Mouse (Mus musculus) forebrain, embryonic 13.5 days (tissue): ENCODE data around the gene Cenpm. TPM values are rescaled to one million over a fixed set of nuclear protein-coding genes. Genes with fewer than 3 reads are reported as not detected.
A peak's percentile ranks its signal among the peaks of the same experiment; 100 is the strongest.

Source experiments
- ATAC-seq: fragments of 200-750 bp; cut with Nextera tagmentation; 2 replicates; pipeline ENCODE4 v1.8.0; 2017
- H3K27ac ChIP-seq: fragments of 300-500 bp; sonication (generic); 2 replicates; pipeline ENCODE4 v1.5.1; 2015; ENCODE audit warnings: inconsistent platforms, mild to moderate bottlenecking, moderate library complexity
- H3K27me3 ChIP-seq: fragments of 300-500 bp; sonication (generic); 2 replicates; pipeline ENCODE4 v1.6.1; 2015; ENCODE audit warnings: mild to moderate bottlenecking, inconsistent platforms
- H3K36me3 ChIP-seq: fragments of 300-500 bp; sonication (generic); 2 replicates; pipeline ENCODE4 v1.6.1; 2015; ENCODE audit warnings: mild to moderate bottlenecking, inconsistent platforms; ENCODE audit not compliant: poor library complexity, severe bottlenecking
- H3K4me1 ChIP-seq: fragments of 300-500 bp; sonication (generic); 2 replicates; pipeline ENCODE4 v1.6.1; 2015; ENCODE audit warnings: inconsistent platforms
- H3K4me2 ChIP-seq: fragments of 300-500 bp; sonication (generic); 2 replicates; pipeline ENCODE4 v1.6.1; 2015; ENCODE audit warnings: inconsistent platforms, mild to moderate bottlenecking, moderate library complexity
- H3K4me3 ChIP-seq: fragments of 300-500 bp; sonication (generic); 2 replicates; pipeline ENCODE4 v1.5.1; 2015; ENCODE audit warnings: mild to moderate bottlenecking, inconsistent platforms
- H3K9ac ChIP-seq: fragments of 300-500 bp; sonication (generic); 2 replicates; pipeline ENCODE4 v1.6.1; 2015; ENCODE audit warnings: mild to moderate bottlenecking, inconsistent platforms
- H3K9me3 ChIP-seq: fragments of 300-500 bp; sonication (generic); replicated peaks from 2 replicates; pipeline ENCODE4 v1.6.1; 2016; ENCODE audit warnings: inconsistent platforms
- WGBS: fragments of 180-500 bp; shearing (Covaris S2); methylation state at CpG from one replicate; pipeline ENCODE4 v1.1.7; 2015; 5-methylcytosine and 5-hydroxymethylcytosine counted together
- polyA plus RNA-seq: library from polyadenylated mRNA; unstranded; fragments of >200 nt; fragmentation: Nextera tagmentation; extraction: Ambion mirVana; gene quantifications from 2 replicates; pipeline ENCODE4 v1.2.1, GENCODE M21; 2015

Cenpm gene
- polyA plus RNA-seq, 1 experiment from 2014 or later = 71.5 TPM

DNA sequence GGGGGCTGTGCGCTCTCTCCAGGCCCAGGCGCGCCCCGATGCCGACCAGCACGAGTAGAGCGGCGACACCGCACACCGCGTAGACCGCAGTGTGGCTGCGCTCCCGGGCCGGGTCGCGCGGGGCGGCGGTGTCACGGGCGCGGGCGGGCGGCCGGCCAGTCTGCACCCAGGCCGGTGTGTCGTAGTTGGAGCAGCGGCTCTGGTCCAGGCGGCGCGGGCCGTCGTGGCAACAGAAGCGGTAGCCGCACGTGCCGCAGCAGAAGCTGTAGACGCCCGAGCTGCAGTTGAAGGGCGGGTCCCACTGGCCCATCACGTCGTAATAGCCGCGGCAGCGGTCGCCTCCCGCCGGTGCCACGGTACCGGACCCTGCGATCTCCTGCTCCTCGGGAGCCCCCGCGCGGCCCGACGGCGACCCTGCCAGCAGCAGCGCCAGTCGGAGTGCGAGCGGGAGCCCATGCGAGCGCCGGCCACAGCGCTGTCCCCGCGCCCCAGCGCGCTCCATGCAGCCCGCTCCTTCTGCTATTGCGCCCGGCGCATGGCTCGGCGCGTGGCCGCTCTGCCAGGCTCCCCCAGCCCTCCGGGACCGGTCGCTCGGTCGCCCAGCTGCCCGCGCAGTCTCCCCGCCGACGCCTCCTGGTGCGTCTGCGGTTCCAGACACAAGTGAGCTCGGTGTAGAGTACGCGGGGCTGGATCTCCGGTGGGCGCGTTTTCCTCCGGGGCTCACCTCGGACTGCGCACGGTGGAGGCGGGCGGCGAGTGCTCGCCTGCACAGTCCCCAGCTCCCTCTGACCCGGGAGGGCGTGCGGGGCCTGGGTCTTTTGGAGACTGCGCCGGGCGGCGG is 32.4 kb downstream of the Cenpm start:
- peak overlapping the region; percentile 55 for H3K9ac ChIP-seq
- H3K9me3 ChIP-seq = no peaks in the 10 kb centered on the region
- peaks cover under 1% of the 10 kb centered on the region; the same call in 1 of the 2 replicates for H3K36me3 ChIP-seq
- peaks cover 95% of the 10 kb centered on the region for H3K27me3 ChIP-seq
- H3K27ac ChIP-seq = no peak overlapping the region
- WGBS = under 1% methylated on average over 108 of the region's 112 CpGs
- peaks cover 43% of the 10 kb centered on the region for H3K4me1 ChIP-seq
- H3K4me3 ChIP-seq = peak overlapping the region; percentile 44
- ATAC-seq = peak; percentile 44
- peak overlapping the region; percentile 70 for H3K4me2 ChIP-seq

DNA sequence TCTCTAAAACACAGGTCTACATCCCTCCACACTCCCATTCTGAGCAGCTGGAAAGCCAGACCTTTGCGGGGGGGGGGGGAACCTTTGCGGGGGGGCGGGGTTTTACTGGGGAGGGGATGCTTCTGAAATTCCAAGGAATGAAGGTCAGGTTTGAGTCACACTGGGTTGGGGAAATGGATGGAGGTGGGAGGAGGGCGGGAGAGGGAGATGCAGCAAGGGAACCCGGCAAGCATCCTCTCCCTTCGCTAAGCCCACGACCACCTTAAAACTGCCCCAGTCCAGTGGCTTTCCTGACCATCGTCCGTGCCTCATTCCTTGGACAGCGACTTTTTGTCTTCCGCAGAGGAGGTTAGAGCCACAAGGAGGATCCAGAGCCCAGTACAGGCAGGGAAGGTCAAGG is 33.3 kb downstream of the Cenpm start:
- Histone ChIP-seq H3K27ac (no peak overlapping the region), H3K9ac (no peak overlapping the region), H3K4me3 (peak overlapping the region; percentile 44), H3K27me3 (peaks cover 96% of the 10 kb centered on the region), H3K36me3 (peaks cover 7% of the 10 kb centered on the region), H3K4me1 (peaks cover 43% of the 10 kb centered on the region), H3K9me3 (no peaks in the 10 kb centered on the region), H3K4me2 (peak overlapping the region; percentile 70)
- WGBS = 3% methylated on average over 11 of the region's 11 CpGs
- ATAC-seq = no peak

DNA sequence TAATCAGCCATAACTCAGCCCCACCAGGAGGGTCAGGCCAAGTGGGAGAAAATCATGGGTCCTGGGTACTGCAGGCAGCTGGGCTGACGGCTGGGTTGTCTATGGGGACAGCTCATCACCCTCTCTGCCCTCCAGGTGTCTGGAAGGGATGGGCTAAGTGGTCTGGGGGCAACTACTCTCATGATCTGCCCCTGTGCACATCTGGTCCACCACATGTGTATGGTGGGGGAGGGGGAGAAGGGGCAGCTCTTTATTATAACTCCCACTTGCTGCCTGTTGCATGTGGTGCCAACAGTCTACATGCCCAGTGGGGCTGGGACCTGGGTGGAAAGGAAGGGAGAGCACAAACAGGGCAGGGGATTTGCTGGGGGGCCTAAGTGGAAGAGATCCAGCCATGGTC is 33.7 kb downstream of the Cenpm start:
- no peak overlapping the region for H3K27ac ChIP-seq

DNA sequence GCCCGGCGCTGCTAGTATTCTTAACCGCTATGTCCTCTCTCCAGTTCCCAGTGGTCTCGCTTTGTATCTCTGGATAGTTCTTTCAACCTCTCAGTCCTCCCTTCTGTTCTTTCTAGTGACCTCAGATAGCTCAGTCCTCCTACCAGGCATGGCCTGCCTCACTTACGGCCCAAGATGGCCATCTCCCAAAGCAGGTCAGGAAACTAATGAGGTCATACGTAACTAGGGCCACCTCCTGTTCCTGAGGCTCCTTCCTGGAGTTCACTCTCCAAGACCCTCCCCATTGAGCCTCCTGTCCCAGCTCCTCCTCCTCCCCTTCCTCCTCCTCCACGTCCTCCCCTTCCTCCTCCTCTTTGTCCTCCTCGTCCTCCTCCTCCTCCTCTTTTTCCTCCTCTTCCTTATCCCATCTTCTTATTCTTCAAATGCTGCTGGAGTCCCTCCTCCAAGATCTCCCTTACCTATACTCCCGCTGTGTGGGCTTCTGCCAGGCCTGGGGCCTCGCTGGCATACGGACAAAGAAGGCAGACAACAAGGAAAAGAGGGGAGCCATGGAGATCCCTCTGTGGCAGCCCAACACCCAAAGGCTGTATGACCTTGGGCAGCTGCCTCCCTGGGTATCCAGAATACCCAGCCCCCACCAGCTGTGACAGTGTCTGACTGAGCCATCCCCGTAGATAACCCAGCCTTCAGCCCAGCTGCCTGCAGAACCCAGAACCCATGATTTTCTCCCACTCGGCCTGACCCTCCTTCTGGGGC is 35.1 kb downstream of the Cenpm start:
- Histone ChIP-seq H3K9me3 (no peaks in the 10 kb centered on the region), H3K4me1 (peaks cover 40% of the 10 kb centered on the region), H3K36me3 (peaks cover 25% of the 10 kb centered on the region), H3K9ac (no peak overlapping the region), H3K4me3 (no peak overlapping the region), H3K4me2 (no peak overlapping the region), H3K27me3 (peaks cover 93% of the 10 kb centered on the region), H3K27ac (no peak overlapping the region)
- no peak for ATAC-seq
- WGBS = 78% methylated on average over 13 of the region's 13 CpGs

More for the DNA sequence above, 33.7 kb downstream of the Cenpm start:
- H3K4me3 ChIP-seq = no peak overlapping the region
- peaks cover 96% of the 10 kb centered on the region for H3K27me3 ChIP-seq
- H3K9ac ChIP-seq = no peak overlapping the region
- H3K9me3 ChIP-seq = no peaks in the 10 kb centered on the region
- peaks cover 11% of the 10 kb centered on the region for H3K36me3 ChIP-seq
- ATAC-seq = no peak
- peaks cover 43% of the 10 kb centered on the region for H3K4me1 ChIP-seq
- H3K4me2 ChIP-seq = no peak overlapping the region
- 53% methylated on average over 1 of the region's 1 CpGs for WGBS

DNA sequence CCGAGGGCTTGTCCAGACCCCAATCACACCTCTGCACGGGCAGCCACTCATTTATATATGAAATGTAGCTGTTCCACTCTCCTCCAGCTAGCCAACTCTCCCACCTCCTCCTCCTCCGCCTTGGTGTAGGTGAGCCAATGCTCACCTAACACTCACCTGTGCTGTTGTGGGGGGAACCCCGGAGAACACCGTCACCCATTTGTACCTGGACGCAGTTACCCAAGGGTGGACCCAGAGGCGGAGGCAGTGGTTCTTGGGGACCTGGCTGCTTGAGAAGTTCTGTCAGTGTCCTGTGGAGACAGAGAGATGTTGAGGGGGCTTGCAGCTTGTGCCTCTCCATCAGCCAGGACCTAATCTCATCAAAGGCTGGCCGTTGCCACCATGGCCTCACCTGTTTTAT is 36.2 kb downstream of the Cenpm start:
- Histone ChIP-seq H3K9me3 (no peaks in the 10 kb centered on the region), H3K36me3 (peaks cover 36% of the 10 kb centered on the region), H3K4me2 (no peak overlapping the region), H3K4me1 (peaks cover 50% of the 10 kb centered on the region), H3K27ac (no peak overlapping the region), H3K27me3 (peaks cover 85% of the 10 kb centered on the region), H3K9ac (no peak overlapping the region), H3K4me3 (no peak overlapping the region)
- 87% methylated on average over 8 of the region's 8 CpGs for WGBS
- no peak for ATAC-seq

DNA sequence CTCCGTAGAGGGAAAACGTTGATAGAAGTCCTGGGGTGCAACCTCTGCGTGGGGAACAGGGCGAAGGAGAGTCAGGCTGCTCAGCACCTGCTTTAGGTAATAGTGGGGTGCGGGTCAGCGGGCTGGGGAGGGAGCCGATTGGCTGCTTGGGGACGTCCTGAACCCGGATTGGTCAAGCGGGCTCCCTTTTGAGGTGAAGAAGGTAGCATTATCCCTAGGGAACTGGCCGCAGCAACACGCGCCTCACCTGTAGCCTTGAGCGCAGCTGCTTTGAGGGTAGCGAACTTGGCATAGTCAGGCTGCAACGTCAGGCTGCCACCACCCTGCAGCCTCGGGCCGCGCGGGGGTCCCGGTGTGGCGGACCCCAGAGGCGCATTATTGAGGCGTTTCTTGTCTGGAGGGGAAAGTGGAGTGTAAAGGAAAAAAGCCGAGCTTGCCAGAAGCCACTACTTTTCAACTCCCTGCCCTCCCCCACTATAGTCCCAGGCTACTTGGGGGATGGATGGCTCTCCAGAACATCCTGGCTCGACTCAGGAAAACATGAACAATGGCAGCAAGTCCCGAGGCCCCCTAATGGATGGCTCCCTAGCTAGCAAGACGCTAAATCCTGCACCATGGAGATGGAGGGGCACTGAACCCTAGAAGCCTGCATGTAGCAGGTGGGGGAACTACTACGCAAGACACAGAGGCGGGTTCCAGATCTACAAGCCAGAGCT is 36.9 kb downstream of the Cenpm start:
- Histone ChIP-seq H3K27me3 (peaks cover 78% of the 10 kb centered on the region), H3K36me3 (peaks cover 42% of the 10 kb centered on the region), H3K4me2 (peak overlapping the region; percentile 22; the same call in 1 of the 2 replicates), H3K9me3 (no peaks in the 10 kb centered on the region), H3K9ac (no peak overlapping the region; the same call in 1 of the 2 replicates), H3K4me1 (peaks cover 45% of the 10 kb centered on the region), H3K4me3 (peak overlapping the region; percentile 9; the same call in 1 of the 2 replicates), H3K27ac (no peak overlapping the region)
- ATAC-seq = no peak
- 15% methylated on average over 30 of the region's 30 CpGs for whole genome bisulfite sequencing

DNA sequence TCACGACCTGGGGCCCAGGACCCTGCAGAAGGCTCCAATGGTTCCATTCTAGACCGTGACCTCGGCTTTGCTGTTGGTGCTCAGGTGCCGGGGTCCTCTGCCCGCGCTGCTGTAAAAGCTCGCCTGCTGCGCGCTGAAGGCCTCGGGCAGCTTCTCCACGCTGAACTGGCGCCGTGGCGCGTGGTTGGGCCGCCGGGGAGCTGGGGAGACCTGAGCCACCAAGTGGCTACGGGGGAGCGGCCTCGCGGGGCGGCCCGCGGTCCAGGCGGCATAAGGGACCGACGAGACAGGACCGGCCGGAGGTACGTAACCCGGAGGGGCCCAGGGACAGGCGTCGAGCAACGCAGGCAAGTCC is 37.5 kb downstream of the Cenpm start:
- H3K4me3 ChIP-seq = peak overlapping the region; percentile 9; the same call in 1 of the 2 replicates
- no peak for ATAC-seq
- H3K9ac ChIP-seq = no peak overlapping the region; the same call in 1 of the 2 replicates
- no peaks in the 10 kb centered on the region for H3K9me3 ChIP-seq
- H3K4me1 ChIP-seq = peaks cover 40% of the 10 kb centered on the region
- no peak overlapping the region for H3K27ac ChIP-seq
- peaks cover 72% of the 10 kb centered on the region for H3K27me3 ChIP-seq
- peaks cover 48% of the 10 kb centered on the region for H3K36me3 ChIP-seq
- 11% methylated on average over 34 of the region's 34 CpGs for WGBS
- H3K4me2 ChIP-seq = peak overlapping the region; percentile 22; the same call in 1 of the 2 replicates

DNA sequence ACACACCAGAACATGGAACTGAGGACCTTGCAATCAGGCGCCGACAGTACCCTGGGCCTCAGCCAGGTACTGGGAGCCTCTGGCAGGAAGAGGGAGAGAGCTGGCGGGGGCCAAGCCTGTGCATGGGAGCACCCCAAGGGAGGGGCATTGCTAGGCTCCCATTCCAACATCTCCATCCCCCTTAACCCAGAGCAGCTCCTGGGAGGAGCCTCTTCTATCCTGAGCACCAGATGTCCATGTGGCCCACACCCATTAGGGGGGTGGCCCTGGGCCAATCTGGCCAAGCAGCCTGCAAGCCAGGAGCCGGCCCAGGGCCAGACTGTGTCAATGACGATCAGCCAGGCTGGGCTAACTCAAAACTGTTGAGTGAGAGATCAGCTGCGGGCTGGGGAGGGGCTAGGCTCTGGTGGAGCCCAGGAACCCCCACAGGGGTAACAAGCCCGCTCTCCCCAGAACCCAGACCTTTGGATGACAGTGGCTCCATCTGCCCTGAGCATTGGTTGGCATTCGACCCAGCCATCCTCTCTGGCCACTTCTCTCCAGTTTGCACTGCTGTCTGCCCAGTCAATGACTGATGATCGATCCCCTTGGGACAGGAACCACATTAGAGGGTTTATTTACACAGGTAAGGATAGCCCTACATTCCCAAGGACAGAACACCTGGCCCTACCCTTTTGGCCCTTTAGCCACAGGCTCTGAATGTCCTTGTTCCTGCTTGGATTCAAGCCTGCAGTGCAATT is 38.0 kb downstream of the Cenpm start:
- WGBS = 54% methylated on average over 9 of the region's 9 CpGs
- no peak overlapping the region for H3K4me3 ChIP-seq
- no peak overlapping the region for H3K9ac ChIP-seq
- H3K4me1 ChIP-seq = peaks cover 34% of the 10 kb centered on the region
- H3K4me2 ChIP-seq = no peak overlapping the region
- H3K27ac ChIP-seq = no peak overlapping the region
- peak; percentile 81 for ATAC-seq
- H3K9me3 ChIP-seq = no peaks in the 10 kb centered on the region
- H3K36me3 ChIP-seq = peaks cover 53% of the 10 kb centered on the region
- peaks cover 67% of the 10 kb centered on the region for H3K27me3 ChIP-seq

DNA sequence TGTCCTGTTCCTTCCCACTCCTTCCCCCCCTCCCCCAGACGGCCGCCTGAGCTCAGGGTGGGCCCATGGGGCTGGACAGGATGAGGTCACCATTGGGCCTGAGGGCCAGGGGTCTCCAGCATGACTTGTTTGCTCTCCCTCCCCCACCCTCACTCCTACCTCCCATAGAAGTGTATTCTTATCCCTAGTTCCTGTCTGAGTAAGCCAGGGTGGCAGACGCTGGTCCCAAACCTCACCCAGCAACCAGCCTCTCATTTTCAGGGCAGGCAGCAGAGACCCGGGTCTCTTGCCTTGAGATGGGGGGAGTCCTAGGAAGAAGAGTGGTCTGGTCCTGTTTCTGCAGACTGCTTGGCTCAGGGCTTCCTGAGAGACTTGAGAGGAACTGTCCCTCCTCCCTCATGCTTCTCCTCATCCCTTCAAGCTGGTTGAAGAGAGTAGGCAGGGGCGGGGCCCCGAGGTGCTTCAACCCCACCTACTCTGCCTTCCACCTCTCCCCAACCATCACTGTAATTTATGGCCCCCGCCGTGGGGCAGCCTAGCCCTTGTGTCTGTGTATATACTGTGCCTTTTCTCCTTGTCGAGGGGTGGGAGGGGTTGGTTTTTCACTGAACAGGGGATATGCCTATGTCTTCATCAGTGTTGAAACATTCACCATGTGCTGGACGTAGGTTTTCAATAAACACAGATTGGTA is 39.7 kb downstream of the Cenpm start:
- Histone ChIP-seq H3K27ac (peak overlapping the region; percentile 25; the same call in 1 of the 2 replicates), H3K4me3 (no peak overlapping the region), H3K36me3 (peaks cover 69% of the 10 kb centered on the region), H3K9ac (no peak overlapping the region), H3K4me1 (peaks cover 32% of the 10 kb centered on the region), H3K9me3 (no peaks in the 10 kb centered on the region), H3K27me3 (peaks cover 50% of the 10 kb centered on the region), H3K4me2 (no peak overlapping the region)
- WGBS = 62% methylated on average over 10 of the region's 10 CpGs
- ATAC-seq = no peak

DNA sequence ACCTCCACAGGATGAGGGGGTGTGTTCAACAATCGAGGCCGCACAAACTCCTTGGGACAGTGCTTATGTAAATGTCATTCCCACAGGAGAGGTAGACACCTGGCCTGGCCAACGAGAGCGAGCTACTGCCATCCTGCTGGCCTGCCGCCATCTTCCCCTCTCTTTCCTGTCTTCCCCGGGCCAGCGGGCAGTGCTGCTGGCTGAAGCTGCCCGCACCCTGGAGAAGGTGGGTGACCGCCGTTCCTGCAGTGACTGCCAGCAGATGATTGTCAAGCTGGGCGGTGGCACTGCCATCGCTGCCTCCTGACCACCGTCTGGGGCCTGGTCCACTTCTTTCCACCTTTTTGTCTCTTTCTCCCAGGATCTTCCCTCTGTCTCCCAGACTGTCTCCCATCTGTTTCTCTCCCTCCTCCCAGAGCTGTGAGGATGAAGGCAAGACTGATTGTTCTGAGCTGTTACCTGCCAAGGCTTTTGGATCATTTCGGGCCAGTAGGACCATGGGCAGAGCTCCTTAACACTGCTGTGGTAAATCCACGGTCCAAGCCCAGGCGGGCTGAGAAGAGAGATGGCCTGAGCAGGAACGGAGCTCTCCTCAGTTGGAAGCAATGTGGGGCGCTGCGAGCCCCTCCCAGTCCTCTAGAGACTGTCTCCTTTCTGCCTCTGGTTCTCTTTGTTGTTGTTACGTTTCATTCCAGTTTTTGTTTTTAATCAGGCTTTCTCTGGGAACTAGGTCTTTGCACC is 40.8 kb downstream of the Cenpm start:
- H3K4me2 ChIP-seq = no peak overlapping the region
- peaks cover 80% of the 10 kb centered on the region for H3K36me3 ChIP-seq
- no peak overlapping the region for H3K9ac ChIP-seq
- H3K27me3 ChIP-seq = peaks cover 40% of the 10 kb centered on the region
- ATAC-seq = no peak
- peaks cover 32% of the 10 kb centered on the region for H3K4me1 ChIP-seq
- no peaks in the 10 kb centered on the region for H3K9me3 ChIP-seq
- WGBS = 66% methylated on average over 20 of the region's 20 CpGs
- peak overlapping the region; percentile 15; the same call in 1 of the 2 replicates for H3K27ac ChIP-seq
- no peak overlapping the region for H3K4me3 ChIP-seq
